Mouse (Mus musculus) liver, embryonic 14.5 days (tissue): ENCODE measurements at regions not wholly inside any gene's neighbourhood (a gene's known extent, or its start where the extent isn't known, plus 50 kb on each side); places are given as distances from the start of the nearest gene placed in this dataset.

Source experiments
- CTCF ChIP-seq: IDR thresholded peaks from 2 replicates; pipeline ENCODE4 v1.5.1; 2016; ENCODE audit warnings: antibody characterized with exemption, low read depth, control low read depth
- EP300 ChIP-seq: IDR thresholded peaks from 2 replicates; pipeline ENCODE4 v1.6.1; 2016; ENCODE audit warnings: antibody characterized with exemption, low read depth

- TF ChIP-seq CTCF (no peak), EP300 (no peak)
Observed at GRCm38 (mm10) chr8:102938771-102939170, 153.3 kb upstream of the Cdh11 start.
